Mouse (Mus musculus): ENCODE measurements around the gene Zscan20.

DNA sequence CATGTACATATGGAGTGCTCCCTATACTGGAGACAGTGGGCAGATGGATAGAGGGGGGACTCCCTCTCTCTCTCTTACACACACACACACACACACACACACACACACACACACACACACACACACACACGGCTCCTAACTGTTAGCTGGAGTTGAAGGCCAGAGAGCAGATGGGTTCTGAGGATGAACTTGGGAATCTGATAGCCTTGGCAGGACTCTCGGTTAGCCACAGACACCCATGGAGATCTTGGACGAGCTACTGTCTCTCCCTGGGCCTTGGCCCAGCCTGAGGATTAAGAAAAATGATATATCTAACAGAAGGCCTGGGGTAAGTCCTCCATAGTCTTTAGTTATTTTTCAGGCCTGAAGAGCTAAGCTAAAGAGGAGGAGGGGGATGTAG is 41.6 kb upstream of the Zscan20 start:
- TF ChIP-seq CTCF (IDR thresholded peaks at IDR 0.05; ENCODE audit: control insufficient read depth, insufficient read depth, insufficient read length) = no peak
- TF ChIP-seq CEBPB (IDR thresholded peaks at IDR 0.05; ENCODE audit: low read depth) = no peak
- no peak for TF ChIP-seq MYOD1 (IDR thresholded peaks at IDR 0.05; ENCODE audit: control insufficient read depth, insufficient read length, low read depth)
- no peak for TF ChIP-seq USF1 (IDR thresholded peaks at IDR 0.05; ENCODE audit: low read depth)
- TF ChIP-seq MAX (IDR thresholded peaks at IDR 0.05) = no peak
- TF ChIP-seq FOSL1 (IDR thresholded peaks at IDR 0.05; ENCODE audit: insufficient read depth, low read length, poor library complexity, severe bottlenecking) = no peak
